Mouse (Mus musculus) liver, embryonic 14.5 days (tissue): ENCODE measurements around the gene Frmd5.

Experiments used
- CTCF ChIP-seq: IDR thresholded peaks from 2 replicates; pipeline ENCODE4 v1.5.1; 2016; ENCODE audit warnings: antibody characterized with exemption, low read depth, control low read depth
- EP300 ChIP-seq: IDR thresholded peaks from 2 replicates; pipeline ENCODE4 v1.6.1; 2016; ENCODE audit warnings: antibody characterized with exemption, low read depth

- TF ChIP-seq CTCF = no peak
- no peak for TF ChIP-seq EP300
Observed at GRCm38 (mm10) chr2:121632091-121632490, 174.8 kb downstream of the Frmd5 start.
